Mouse (Mus musculus): ENCODE measurements around the gene Col8a1. TPM values are rescaled to one million over a fixed set of nuclear protein-coding genes. Genes with fewer than 3 reads are reported as not detected.

The Col8a1 gene
- 1 to 10 TPM; 5.0 to 8.6 (median 5.4) TPM for total RNA-seq (2022)

DNA sequence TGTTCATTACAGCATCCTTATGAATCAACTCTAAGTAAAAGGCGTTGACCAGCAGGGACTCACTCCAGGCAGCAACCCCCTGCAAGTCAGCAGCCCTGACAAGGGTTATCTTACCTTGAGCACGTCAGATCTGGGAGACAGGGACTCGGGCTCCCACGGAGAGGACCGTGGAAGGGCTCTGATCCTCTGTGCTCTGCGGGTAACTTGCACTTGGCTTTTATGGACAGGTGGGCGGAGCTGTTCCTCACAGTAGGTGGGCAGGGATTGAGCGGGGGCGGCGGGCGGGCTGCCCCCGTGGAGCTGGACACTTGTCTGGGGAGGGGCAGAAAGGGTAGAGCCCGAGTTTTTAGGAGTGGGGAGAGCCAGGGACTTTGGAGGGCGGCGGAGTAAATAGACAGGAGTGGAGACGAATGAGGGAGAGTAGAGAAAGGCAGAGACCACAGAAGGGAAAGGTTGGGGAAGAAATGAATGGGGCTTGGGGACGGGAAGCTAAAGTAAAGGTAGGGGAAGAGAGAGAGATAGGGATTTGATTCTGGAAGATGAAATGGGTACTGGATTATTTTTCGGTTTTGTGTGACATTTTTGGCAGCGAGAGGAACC lies at the start of gene Col8a1:
Col8a1 (minus strand) TSS at position 212 of the 600 bp plus-strand sequence.
- peak; percentile 46 for DNase-seq (ENCODE audit: low spot score)

DNA sequence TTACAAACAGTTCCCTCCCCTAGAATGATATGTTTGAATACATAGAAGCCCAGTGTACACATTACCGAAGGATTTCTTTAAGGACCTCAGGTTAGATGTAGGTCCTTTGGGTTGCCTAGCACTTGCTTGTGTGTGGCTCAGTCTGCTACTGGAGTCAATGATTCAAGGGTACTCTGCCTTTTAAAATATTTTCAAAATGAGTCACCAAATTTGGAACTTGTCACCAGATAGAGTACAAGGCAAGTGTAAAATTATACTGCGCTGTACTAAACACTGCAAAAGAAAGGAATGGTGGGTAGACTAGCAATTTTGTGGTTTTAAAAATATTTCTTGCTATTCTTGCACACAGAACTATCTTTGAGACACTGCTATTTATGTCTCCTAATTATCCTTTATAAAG lies 47.3 kb upstream of the Col8a1 start:
- no peak for DNase-seq (ENCODE audit: low spot score)

DNA sequence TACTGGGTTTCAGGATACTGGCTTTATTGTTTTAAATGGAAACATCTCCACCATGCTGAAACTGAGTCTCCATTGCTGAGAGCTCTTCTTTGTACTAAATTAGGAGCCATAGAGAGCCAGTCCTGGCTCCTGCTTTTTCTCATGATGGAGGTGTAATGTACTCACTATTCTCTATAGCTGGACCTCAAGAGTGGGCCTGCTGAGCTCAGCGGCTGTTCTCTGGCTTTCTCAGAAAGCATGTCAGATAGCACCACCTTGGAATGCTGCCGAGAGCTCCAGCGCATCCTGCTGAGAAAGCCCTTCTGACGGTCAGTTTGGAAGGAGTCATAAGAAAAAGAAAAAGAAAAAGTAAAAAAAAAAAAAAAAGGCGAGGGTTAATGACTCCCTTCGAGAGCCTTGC lies 41.8 kb upstream of the Col8a1 start:
- peak; percentile 18 for DNase-seq (ENCODE audit: low spot score)

DNA sequence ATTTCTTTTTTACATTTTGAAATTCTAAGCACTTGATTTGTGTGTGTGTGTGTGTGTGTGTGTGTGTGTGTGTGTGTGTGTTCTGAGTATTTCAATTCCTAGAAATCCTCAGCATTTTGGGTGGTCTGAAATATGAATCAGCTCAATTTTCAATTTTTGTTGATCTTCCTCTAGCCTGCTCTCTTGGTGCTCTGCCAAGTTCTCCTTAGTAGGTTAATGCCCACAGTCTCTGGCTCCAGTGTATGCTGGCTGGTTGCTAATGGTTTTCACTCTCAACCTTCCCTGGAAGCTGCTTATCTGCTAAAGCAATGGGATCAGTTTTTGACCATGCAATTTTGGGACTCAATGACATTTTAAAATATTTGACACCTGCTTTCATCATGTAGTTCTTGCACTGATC lies 24.5 kb upstream of the Col8a1 start:
- no peak for DNase-seq (ENCODE audit: low spot score)

DNA sequence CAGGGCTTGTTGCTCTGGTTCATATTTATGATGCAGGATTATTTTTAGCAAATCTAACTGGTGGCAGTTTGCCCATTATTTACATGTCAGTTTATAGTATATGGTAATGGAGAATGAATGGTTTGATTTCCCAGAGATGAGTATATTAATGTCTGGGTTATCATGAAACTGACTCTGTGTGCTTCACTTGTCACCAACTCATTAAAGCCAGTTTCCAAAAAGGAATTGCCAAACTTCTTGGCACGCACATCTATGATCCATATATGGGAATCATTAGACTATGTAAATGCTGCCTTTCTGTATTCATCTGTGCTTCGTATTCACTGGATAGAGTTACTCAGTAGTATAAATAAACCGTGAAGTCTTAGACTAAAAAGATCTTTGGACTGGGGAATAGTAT lies 11.1 kb upstream of the Col8a1 start:
- DNase-seq (ENCODE audit: low spot score), result no peak

DNA sequence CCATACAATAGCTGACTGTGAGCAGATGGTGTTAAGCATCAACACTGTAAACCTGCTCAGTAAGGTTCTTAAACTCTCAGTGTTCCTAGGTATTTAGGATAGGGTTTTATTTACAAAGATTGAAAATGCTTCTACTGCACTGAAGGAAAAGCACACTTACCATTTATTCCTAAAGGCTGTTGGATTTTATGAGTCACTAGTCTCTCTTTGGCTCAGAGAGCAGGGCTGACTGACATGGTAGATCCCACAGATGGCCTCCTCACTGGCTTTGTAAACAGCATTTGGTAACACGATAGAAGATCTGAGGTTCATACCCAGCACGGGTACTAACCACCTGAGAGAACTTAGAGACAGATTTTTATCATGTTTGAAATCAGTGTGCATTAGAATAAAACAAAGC lies 5.3 kb upstream of the Col8a1 start:
- DNase-seq (ENCODE audit: low spot score), result no peak

DNA sequence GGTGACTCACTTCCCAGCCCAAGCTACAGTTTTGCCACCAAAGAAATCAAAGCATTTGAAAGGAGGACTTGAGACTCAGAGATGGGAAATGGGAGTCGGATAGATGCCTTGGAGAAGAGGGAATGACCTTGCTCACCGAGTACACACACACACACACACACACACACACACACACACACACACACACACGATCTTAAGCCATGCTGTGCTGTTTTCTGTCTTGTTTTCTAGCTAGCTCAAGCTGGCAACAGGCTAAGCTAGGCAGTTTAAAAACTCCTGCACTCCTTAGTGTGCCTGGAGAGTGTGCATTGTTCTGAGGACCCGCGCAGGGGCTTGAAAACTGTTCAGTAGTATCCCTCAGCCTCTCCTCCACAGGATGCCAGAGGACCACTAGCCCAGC lies 1.2 kb upstream of the Col8a1 start:
- no peak for DNase-seq (ENCODE audit: low spot score)

DNA sequence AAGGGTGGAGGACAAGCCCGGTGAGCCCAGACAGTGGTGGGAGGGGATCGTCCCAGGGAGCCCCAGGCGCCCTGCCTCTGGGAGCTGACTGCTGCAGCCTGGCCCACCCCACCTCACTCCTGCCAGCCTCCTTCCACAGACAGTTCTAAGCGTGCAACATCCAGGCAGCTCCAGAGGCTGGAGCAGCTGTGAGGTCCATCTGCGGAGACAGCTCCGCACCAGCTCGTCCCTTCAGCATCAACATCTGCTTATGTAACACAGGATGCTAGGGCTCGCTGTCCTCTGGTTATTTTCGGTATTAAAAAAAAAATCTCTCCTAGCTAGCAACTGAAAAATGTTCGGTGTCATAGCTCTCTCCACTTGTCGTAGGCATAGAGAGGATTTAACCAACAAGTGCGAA lies 704 bp upstream of the Col8a1 start:
- DNase-seq (ENCODE audit: low spot score), result peak; percentile 40

DNA sequence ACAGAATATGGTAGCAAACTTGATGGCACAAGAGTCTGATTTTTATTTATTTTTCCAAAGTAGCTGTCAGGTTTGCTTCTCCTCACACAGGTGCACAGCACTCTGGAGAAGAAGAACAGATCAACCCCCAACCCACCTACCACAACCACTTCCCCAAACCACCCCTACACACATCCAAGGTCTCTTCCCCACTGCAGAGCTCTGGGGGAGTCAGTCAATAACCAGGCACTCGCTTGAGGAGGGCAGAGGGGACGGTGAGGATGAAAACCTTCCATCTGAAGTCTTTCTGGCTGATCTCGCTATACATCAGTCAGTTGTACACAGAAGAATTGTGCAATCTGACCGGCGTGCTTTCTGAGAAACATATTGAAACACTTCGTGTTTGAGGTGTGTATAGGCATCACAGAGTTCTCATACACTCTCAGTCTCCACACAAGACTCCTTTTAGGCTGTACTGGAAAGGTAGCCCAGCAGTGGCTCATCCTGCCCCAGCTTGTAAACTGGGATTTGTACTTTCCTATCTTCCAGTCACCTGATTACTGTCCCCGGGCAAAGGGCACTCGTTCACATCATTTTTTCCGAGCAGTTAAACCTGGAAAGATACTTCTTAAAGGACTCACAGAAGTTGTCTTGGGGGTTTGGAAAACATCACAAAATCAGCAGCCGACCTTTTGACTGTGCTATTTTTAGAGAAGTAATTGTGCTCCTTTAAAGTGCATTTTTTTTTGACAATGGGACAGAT lies 827 bp downstream of the Col8a1 start:
- DNase-seq (ENCODE audit: low spot score), result no peak

DNA sequence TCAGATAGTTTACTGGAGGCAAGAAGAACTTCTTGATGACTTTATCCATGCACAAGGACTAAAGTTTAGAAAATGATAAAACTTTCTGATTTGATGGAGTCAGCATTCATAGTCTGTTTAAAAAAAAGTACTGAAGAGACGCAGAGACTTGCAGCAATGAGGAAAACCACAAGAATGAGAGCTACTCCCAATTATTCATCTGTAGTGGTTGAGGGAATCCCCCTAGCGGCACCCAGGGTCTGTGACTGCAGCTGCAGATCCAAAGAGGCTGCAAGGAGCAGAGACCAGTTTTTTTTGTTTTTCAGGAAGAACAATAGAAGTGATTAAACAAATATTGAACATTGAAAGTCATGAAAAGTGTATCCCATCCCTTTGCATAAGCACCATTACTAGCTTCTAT lies 4.0 kb downstream of the Col8a1 start:
- no peak for DNase-seq (ENCODE audit: low spot score)

DNA sequence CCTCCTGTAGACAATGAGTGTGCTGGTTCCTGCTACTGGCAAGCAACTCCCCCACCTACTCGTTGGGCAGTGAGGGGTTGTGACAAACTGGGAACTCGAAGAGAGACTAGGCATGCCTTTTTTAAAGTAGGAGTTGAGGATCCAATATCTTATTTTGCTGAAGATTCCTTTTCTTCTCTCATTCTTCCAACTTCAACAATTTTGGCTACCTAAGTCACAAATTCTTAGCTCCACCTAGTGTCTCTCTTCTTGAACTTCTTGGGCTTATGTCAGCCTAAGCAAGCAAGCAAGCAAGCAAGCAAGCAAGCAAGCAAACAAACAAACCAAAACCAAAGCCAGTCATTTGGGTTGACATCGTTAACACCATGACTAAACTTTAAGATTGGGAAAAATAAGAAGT lies 6.4 kb downstream of the Col8a1 start:
- DNase-seq (ENCODE audit: low spot score), result no peak

DNA sequence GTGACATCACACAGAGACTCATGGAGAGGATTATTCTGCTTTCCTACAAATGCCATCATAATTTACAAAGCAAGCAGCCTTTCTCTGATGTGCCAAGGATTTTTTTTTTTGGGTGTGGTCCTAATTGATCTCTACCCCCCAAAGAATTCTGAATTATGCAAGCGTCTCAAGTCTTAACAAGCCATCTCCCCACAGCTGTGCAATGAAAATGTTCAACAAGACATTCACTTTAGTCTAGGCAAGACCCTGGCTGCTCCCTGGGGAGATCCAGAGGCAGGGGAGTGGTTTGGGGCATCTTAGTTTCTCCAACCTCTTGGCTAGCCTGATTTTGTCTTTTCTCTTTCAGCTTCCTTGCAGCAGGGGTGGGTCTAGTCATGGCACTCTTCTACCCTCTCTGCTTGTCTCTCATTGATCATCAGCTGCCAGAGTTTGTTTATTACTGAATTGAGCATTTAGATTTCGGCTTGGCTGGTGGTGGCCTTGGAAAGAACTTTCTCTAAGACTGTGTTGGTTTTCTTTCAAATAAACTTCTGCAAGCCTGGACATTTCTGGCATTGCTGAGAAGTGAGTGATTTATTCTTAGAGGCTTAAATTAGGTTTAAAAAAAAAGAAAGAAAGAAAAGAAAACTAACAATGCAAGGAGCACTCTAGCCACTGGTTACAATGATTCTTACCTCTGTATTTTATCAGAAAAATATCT lies 7.0 kb downstream of the Col8a1 start:
- no peak for DNase-seq (ENCODE audit: low spot score)

DNA sequence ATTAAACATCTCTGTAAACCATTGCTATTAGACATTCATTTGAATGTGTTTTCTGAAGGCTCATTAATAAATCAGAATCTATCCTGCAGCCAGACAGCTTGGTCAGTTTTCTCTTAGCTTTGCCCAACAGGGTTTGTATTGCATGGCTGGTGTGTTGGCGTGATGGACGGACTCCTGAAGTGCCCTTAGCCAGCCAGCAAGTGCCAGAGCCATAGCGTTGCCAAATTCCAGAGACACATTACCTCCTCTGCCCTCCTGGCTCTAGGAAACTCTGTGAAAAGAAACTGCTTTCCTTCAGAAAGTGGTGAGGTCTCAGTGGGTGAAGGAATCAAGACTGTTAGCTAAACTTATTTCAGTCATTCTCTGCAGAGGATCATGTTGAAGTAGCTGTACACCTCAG lies 14.4 kb downstream of the Col8a1 start:
- no peak for DNase-seq (ENCODE audit: low spot score)

DNA sequence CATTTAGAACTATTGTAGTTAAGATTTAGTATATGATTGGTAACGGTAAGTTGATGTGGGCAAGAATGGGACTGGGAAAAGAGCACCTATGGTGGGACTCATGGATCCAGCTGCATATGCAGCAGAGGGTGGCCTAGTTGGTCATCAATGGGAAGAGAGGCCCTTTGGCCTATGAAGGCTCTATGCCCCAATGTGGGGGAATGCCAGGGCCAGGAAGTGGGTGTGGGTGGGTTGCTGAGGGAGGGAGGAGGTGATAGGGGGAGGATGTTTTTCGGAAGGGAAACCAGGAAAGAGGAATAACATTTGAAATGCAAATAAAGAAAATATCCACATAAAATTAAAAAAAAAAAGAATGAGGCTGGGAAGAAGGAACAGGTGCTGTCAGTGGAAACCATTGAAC lies 19.6 kb downstream of the Col8a1 start:
- no peak for DNase-seq (ENCODE audit: low spot score)

DNA sequence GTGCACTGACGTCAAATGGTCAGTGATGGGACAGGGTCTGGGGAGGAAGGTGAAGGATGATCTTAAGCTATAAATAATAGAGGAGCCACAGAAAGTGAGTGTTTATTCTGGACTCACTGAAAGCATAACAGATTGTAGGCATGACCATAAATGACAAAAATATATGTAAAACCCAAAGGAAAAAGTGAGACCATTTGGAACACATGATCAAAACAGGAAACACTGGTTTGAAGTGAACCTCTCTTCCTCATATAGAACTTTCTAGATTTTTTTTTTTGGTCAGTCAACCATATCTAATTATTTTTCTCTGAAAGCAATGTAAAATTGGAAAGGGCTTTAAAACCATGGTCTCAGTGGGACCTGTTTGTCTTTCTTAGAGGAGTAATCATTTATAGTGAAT lies 21.0 kb downstream of the Col8a1 start:
- no peak for DNase-seq (ENCODE audit: low spot score)

DNA sequence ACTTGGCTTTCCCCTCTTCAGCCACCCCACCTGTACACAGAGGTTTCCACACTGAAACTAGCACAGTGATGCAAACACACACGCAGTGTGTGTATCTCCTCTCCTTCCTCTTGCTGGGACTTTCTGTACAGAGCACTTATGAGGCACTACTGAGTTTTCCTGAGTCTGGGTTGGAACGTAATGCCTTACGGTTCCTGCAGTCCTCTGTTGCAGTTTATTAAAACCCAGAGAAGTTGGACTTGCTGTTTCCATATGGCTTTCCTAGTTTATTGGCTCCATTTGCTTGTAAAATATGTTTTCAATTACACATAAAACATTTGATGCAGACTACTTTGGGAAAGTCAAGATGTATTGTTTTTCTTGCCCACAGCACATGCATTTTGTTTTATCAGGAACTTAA lies 21.4 kb downstream of the Col8a1 start:
- DNase-seq (ENCODE audit: low spot score), result no peak

DNA sequence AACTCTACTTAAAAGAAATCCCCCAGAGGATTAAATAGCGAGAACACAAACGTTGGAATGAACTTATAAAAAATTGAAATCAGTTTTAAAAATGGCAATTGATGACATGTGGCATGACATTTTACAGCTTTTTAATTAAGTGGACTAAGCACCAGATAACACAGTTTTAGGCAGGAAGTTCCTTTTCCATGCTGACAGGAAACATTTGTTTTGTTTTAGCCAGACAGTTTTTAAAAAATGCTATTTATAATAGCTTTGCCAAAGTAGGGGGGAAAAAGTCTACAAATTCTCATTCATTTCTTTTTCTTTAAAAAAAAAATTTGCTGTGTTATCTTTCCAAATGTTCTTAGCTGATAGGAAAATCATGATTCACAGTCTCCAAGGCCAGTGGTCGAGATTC lies 29.6 kb downstream of the Col8a1 start:
- DNase-seq (ENCODE audit: low spot score), result peak; percentile 33

DNA sequence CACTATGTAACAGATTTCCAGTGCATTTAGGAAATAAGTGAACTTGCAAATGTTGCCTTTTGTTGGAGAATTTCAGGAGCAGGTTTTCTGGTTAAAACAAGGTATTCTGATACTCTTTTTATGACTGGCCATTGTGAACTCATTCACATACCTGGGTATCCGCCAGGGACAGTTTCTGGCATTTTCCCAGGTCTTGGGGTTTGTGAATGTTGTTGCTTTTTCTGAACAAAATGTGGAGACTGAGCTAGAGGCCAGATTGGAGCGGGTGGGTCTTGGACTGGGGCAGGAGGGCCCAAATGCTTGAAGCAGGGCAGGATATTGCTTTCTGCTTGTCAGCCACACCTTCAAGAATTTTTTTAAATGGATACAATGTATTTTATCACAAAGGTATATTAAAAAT lies 35.6 kb downstream of the Col8a1 start:
- peak; percentile 26 for DNase-seq (ENCODE audit: low spot score)

DNA sequence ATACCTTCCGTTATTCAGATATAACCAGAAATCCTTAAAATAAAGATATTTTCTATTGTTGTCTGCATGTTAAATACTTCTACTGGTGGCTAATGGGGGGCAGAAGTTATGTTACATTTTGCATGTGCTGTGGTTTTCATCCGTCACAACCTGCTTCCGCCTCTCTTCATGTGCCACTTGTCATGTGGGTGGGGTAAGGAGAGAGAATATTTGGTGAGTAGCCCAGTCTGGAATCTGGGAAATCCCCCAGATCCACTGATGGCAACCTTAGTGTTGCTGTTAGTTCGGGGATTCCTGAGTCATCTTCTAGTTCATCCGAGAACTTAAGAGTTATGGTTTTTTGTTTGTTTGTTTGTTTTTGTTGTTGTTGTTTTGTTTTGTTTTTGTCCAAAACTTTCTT lies 55.8 kb downstream of the Col8a1 start:
- DNase-seq (ENCODE audit: low spot score), result no peak

DNA sequence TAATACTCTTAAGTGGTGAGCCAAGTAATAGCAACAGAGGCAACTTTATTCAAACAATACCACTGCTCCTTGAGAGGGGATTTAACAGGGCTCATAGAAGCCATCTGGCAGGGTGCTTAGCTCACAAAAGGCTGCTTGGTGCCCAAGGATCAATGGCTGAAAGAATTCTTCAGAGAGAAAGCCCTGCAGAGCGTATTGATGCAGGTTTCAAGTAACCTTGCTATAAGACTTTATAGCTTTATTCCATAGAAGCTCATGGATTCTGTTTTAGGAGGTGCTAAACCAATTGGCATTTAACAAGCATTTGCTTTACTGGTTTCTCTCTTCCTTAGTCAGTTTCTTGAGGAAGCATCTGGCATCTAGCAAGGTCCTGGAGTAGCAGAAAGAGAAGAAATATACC lies 59.8 kb downstream of the Col8a1 start:
- no peak for DNase-seq (ENCODE audit: low spot score)

DNA sequence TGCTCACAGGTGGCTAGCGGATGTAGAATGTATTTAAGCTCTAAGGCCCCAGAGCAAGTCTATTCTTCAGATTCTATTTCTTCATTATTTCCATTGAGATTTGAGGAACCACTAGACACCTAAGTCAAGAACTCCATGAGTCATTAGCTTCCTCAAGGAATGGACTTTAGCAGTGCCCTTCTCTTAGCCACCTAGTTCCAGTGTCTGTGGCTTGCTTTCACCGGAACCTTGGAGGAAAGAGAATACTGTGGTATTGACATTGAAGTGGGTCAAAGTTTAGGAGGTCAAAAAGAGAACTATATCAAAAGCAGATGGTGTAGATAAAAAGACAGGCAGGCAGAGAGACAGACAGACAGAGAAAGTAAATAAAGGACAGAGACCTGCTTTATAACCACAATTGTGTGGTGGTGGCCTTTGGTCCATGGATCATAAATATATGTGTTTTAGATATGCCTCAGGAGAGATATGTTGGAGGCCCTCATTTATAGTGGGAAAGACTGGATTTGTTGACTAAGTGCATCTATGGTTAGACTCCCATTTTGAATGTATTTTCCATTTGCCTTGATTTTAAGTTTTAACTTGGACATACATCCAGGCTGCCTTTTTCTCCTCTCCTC lies 60.5 kb downstream of the Col8a1 start:
- DNase-seq (ENCODE audit: low spot score), result no peak

DNA sequence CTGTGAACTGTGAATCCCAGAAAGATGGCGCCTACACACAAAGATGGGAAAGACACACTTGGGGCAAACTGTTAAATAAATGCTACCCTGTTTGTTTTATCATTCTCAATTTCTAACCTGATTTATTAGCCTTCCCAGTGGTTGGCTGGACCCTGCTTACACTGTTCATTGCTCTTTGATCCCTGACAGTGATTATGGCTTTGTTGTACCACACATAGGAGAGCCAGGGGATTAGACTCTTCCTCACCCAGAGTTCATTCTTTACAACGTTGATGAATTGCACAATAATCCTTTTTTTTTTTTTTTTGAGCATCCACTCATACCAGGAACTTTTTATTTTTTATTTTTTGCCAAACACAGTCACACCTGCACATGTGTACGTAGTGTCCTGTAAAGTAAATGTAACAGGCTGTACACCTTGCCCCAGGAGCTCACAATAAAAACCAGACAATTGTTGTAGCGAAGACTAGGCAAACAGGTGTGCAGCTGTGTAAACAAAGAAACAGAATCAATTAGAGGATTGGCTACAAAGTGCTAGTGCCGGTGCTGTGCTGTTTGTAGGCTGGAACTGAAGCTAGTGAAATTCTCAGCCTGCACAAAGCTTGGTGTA lies 68.6 kb downstream of the Col8a1 start:
- no peak for DNase-seq (ENCODE audit: low spot score)
